Mouse (Mus musculus) lung, adult 2 months (tissue): ENCODE data around the gene Sipa1l2.

Source experiments
- CTCF ChIP-seq: fragments of 200-500 bp; IDR thresholded peaks from 2 replicates; pipeline ENCODE4 v1.5.1; 2011; ENCODE audit warnings: mild to moderate bottlenecking, low read length, control low read depth; ENCODE audit not compliant: insufficient read depth
- POLR2A ChIP-seq: fragments of 200-500 bp; IDR thresholded peaks from 2 replicates; pipeline ENCODE4 v1.6.1; 2011; ENCODE audit warnings: low read depth, mild to moderate bottlenecking, control low read depth, low read length, borderline replicate concordance; ENCODE audit errors: extremely low read depth

- no peak for TF ChIP-seq POLR2A
- TF ChIP-seq CTCF: no peak
These were observed 80.9 kb downstream of the Sipa1l2 start for GRCm38 (mm10) chr8:125488747-125489146.
